Mouse (Mus musculus): Measurements from ENCODE around the gene Irx1. TPM values are rescaled to one million over a fixed set of nuclear protein-coding genes. Genes with fewer than 3 reads are reported as not detected.

The Irx1 gene
- not detected for polyA plus RNA-seq (2017; shearing (Covaris generic))

- no peak for ATAC-seq
Measured at GRCm38 (mm10) chr13:71963356-71964351, at the start of gene Irx1. TSS of gene Irx1 (minus strand) at chr13:71963723.

DNA sequence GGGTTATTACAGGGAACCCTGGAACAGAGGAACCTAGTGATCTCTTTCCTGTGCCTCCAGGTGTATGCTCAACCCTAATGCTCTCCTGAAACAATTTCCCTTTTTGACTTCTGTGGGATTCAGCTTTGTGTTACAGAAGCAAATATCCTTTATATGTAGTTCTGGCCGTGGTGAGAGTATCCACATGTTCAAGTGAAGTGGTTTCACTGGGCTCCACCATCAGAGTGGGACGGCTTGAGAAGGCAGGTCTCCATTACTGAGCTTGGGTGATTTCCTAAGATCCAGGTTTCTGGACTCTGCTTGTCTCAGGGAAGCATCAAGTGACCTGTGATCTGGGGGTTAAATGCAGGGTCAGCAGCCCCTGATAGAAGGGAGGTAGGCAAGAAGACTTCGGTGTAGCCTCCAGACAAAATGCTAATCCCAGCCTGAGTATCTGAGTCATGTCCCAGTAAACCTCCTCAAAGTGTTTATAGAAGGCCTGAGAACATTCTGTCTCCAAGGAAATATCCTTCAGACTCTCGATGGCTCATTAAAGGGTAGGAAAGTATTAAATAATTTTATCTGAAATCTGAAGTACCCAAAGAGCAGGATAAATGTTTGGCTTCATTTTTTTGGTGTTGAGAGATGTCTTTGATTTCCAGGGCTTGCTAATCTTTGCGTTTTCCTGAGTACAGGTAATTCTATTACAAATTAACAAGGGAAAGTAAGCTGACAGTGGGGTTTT lies 16.6 kb upstream of the Irx1 start:
- ATAC-seq, result no peak

- ATAC-seq, result no peak
Measured at GRCm38 (mm10) chr13:71975753-71976152, 12.2 kb upstream of the Irx1 start.

DNA sequence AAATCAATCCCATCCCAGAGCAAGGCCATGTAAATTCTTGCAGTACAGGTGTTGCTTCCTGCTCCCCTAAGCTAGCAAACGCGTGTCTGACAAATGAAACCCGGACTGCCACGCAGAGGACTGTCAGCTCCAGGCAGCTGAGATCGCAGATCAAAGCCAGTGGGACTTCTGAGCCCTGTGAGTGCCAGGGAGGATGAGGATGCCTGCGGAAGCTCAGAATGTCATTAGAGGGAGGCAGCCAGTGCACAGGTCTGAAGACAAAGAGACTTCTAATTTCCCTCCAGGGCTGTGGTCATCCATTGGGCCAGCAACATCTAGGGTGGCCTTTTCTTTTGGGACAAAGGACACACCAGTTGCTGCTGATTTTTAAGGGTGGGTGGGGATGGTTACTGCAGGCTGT lies 4.8 kb upstream of the Irx1 start:
- ATAC-seq, result no peak

DNA sequence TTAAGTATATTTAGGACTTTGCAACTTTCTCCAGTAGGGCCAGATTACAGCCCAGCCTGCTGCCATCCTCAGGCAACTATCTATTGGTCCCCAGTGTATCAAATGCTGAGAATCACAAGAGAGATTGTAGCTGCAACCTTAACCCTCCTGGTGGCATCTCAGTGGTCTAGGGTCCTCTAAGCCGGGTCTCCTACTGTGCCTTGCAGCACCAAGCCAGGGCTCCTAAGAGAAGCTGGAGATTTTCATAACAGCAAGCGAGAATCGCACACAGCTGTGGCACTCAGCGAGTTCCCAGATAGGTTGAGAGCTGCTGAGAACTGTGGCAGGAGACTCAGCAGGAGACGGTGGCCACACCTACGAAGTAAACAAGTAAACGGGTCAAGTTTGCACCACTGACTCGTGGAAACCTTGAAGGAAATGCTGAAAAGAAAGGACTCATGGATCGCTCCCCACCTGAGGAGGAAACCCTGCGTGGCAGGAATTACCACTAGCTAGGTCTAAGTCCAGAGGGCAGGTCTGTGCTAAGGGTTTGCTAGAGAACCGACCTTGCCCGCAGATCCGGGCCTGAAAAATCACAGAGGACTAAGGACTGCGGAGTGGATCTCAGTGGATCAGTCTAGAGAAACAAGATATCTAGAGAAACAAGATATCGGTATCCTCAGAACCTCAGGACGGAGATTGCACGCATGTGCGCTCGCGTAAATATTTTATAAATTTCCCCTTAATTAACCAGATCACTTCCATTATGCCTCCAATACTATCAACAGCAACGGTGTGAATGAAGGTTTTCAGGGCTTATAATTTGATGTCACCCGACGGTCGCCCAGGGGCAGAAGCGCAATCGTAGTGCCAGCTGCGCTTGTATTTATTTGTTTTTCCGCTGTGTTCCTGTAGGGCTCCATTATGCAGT lies 4.1 kb upstream of the Irx1 start:
- no peak for ATAC-seq

DNA sequence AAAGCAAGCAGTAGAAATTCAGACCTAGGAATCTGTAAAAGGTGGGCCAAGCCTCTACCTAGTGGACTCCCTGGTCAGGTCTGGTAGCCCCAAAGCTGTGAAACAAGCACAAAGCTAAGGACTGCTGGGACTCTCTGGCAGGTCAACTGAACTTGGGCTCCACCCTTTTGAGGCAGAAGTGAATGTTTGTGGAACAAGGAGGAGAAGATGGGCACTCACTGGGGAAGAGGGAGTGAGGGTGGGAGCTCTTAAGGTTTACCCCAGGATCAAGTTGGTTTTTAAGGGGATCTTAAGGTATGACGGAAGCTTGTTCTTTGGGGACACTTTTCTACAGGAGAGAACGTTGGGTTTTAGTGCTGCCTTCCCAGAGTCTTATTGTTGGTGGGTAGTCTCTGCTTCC lies 3.1 kb upstream of the Irx1 start:
- no peak for ATAC-seq

DNA sequence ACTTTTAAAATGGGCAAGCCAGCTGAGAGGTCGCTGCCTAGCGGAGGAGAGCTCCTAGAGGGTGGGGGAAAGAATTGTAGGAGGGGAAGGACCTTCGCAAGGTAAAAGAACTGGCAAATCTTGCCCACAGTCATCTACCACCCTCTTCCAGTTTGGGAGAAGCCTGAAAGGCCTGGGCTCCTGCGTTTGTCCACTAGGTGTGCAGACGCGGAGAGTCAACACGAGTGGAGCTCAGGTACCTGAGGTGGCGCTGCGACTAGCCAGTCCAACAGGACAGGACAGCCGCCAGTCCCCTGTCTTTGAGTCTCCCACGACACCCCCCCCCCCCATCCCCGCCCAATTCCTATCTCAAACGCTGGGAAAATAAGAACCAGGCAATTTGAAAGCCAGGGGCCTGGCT lies 843 bp upstream of the Irx1 start:
- ATAC-seq, result no peak

DNA sequence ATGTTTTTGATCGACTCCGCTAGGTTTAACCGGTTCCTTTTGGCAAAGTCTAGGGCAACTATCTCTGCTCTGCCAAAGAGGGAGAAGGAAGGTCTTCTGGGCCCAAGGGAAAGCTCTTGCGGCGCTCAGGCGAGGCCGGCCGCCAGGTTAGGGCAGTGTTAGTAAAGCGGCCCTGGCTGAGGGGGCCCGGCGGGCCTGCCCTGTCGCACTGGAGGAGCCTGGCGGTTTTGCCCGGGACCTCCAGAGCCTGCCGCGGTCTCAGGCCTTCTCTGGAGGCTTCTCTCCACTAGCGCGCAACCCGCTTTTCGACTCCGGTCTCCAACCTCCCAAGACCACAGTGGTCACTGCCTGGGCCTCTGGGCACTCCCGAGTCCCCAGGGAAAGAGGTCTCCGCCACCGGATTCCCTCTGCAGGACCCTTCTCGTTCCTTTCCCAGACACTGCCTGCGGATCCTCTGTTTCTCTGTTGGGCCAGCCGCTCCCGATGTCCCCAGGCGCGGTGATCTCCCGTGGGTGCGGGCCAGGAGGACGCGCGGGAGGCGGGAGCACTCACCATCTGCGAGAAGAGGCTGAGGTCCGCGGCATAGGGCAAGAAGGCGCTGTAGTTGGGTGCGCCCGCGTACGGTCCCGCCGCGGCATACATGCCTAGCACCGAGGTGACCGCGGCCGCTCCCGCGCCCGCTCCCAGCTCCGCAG lies 715 bp downstream of the Irx1 start:
- no peak for ATAC-seq

DNA sequence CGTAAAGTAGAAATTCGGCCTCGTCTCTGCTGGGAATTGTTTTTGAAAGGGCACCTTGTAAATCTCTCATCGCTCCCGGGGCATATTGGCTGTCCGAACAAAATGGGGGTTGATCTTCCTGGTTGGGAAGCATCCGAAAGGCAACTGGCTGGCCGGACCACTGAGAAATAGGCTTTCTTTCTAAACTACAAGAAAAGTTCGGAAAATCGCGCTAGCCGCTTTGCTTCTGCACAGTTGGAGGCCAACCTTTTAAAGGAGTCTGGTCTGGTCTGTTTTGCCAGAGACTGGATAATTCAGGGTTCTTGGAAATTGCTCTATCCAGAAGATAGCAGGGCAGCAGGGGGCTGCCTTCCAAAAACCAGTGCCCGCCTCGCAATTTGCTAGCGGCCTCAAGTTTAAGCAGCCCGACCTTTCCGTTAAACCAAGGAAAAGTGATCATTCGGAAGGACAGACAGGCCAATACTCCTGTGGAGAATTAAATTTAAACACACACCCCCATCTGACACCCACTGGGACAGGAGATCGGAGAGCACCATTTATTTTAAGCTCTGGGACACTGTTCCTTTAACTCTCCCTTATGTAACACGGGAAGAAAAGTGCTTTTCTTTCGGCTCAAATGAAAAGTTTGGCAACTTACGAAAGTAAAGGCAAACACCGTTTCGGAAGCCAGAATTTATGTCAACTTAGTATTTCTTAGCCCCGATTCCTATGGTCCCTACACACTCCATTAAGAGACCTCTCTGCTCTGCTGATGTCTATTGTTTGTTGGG lies 1.4 kb downstream of the Irx1 start:
- ATAC-seq, result no peak

GRCm38 (mm10) chr13:71960846-71961735 lies 2.4 kb downstream of the Irx1 start:
- no peak for ATAC-seq

- ATAC-seq, result no peak
Measured at GRCm38 (mm10) chr13:71960277-71960672, 3.2 kb downstream of the Irx1 start.

DNA sequence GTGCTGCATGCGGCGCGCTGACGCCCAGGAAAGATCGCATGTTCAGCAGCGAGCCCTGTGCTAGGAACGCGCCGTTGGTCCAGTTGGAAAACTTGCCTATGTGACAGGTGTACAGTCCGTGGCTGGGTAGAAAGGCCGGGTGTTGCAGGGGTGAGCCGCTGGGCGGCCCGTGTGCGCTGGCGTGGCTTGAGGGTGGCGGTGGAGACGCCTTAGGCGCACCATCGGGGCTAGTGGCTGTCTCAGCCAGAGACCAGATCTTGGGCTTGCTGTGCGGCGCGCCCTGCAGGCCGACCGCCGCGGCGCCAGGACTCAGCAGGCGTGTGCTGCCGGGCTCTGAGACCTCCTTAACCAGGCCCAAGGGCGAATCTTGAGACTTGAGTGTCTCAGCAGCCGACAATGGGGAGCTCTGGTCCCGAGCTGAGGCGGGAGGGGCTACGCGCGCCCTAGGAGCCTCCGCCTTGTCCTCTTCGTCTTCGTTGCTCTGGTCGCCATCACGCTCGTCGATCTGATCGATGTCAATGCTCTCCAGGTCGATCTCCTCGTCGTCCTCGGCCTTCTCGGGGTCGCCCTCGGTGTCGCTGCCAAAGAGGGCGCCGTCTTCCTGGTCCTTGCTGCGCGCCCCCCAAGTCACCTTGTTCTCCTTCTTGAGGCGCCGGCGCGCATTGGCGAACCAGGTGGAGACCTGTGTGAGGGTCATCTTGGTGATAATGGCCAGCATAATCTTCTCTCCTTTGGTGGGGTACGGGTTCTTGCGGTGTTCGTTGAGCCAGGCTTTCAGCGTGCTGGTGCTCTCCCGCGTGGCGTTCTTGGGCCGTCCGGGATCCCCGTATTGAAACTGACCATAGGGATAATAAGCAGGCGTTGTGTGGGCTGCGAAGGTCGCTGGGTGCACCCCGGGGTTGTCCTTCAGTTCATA lies 3.9 kb downstream of the Irx1 start:
- ATAC-seq, result no peak

DNA sequence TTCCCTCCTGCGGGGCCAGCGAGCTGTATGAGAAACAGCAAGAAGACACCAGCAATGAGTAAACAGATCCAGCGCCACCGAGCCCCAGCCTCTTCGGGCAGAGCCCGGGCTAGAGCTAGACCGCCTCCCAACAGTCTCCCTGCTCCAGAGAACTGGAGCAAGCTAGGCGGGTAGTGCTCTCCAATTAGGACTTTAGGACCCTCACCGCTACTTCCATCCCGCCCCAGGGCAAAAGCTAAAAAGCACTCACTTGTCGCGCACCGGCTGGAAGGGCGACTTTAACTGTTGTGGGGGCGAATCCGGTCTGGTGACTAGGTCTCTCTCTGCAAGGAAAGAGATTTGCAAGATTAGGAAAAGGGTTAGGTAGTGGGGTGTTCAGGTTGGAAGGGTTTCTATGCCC lies 4.9 kb downstream of the Irx1 start:
- ATAC-seq, result no peak

- ATAC-seq, result no peak
Measured at GRCm38 (mm10) chr13:71957811-71958351, 5.6 kb downstream of the Irx1 start.

DNA sequence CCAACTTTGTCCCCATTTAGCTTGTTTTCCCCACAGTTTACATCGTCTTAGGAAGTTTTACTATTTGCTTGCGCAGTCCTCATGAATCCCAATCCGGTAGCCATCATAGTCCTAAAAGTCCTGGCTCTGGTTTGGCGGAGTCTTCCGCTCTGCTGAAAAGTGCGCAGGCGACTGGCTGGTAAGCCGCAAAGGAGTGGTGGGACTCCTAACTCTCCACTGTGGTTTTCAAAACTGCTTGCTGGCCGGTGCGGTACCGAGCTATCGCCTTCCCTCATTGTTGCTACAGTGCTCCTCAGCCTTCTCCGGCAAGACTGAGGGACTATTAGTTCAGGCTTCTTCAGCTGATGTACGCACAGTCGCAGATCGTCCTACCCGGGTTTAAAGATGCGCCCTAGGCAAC lies 6.4 kb downstream of the Irx1 start:
- no peak for ATAC-seq

DNA sequence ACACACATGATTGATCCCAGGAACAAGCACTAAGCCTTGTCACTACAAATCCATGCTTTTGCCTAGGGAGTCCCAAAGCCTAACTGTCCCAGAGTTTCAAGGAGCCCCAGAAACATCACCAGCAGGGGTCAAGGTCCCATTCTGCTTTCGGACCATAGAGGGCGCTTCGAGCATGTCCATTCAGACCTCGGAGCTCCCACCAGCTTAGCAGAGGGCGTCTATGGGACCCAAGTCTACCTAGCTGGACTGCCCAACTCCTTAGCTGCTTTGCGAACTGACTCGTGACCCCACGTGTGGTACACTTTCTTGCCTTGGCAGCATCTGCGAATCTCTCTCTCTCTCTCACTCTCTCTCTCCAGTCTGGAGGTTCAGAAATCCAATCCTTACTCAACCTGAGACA lies 7.0 kb downstream of the Irx1 start:
- ATAC-seq, result no peak

DNA sequence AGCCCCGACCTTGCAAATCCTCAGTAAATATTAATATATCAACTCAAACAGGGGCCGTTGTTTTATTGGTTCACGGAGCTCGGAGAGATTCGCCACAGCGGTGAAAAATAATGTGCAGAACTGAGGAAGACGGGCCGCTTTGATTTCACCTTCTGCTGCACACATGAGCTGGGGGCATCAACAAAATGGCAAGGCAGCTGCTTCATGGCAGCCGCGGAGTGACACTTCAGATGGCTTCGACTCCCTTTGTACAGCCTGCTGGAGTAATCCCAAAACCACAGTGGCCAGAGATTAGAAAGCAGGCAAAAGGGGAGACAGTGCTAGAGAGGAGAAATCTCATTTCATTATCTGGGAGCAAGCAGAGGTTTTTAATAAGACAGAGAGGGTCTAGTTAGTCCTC lies 11.6 kb downstream of the Irx1 start:
- no peak for ATAC-seq

DNA sequence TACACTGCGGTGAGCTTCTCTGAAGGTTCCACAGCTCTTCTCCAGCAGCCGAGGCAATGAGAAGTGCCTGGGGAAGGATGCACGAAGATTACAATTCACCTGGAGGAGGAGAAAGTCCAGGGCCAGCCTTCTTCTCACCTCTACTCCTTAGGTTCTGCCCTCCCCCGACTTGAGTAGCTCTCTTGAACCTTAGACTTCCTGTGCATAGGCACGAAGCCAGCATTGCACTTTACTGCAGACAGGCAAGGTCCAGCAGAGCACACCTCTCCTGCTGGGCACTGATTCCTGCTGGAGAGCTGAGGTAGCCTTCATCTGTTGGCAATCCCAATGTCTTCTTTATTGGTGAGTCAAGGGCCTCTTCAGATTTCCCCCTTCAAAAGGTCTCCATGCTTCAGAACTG lies 13.7 kb downstream of the Irx1 start:
- ATAC-seq, result no peak

GRCm38 (mm10) chr13:71910361-71910760 lies 53.2 kb downstream of the Irx1 start:
- no peak for ATAC-seq
